Mouse (Mus musculus): ENCODE results near the gene Pla2g2d.

- no peak for TF ChIP-seq CTCF (IDR thresholded peaks at IDR 0.05; ENCODE audit: extremely low read depth, insufficient read length, insufficient replicate concordance, low read depth, low read length)
- TF ChIP-seq POLR2A (IDR thresholded peaks at IDR 0.05; ENCODE audit: low read depth, low read length), result no peak
Observed at GRCm38 (mm10) chr4:138780300-138780699, 4.8 kb downstream of the Pla2g2d start.
